Comparison of ENCODE assay signal across 14 mouse cellular contexts in genomic region chr4:132618850-132619375, GRCm38 (mm10). TPM values are rescaled to one million over a fixed set of nuclear protein-coding genes. Genes with fewer than 3 reads are reported as not detected.
A peak's percentile ranks its signal among the peaks of the same experiment; 100 is the strongest.
DNase-seq lines count a peak whose midpoint lies in the region; ATAC-seq and TF ChIP-seq lines count a peak whose summit lies in the region.
"Had no signal": no experiment of that assay in that cellular context is flagged by ENCODE, and none has a peak within 500 bp of the region (broad histone marks: within the 10 kb centered on the region; RNA-seq: fewer than 3 reads in every experiment).

No protein-coding gene starts in this region.

- no peaks in the 10 kb centered on the region for H3K79me2 ChIP-seq in C2C12 (ENCODE audit: control insufficient read depth, insufficient read depth)

- no peaks in the 10 kb centered on the region for H3K27me3 ChIP-seq in heart, postnatal 0 days (ENCODE audit: control insufficient read depth, insufficient read depth, low read length)
- H3K27me3 ChIP-seq in heart, embryonic 11.5 days (ENCODE audit: control insufficient read depth, insufficient read depth, low read length), result no peaks in the 10 kb centered on the region
- no peaks in the 10 kb centered on the region for H3K27me3 ChIP-seq in C2C12 (ENCODE audit: control insufficient read depth, insufficient read depth, insufficient read length)
- no peaks in the 10 kb centered on the region for H3K27me3 ChIP-seq in midbrain, embryonic 11.5 days (ENCODE audit: control insufficient read depth, insufficient read depth, low read length)
- H3K27me3 ChIP-seq: CH12.LX had no signal

- no peak overlapping the region for H3K4me2 ChIP-seq in heart, postnatal 0 days (ENCODE audit: low read depth, low read length)
- no peak overlapping the region for H3K4me2 ChIP-seq in heart, embryonic 11.5 days
- no peak overlapping the region for H3K4me2 ChIP-seq in midbrain, embryonic 11.5 days

- no peak overlapping the region for H3K4me3 ChIP-seq in heart, postnatal 0 days (ENCODE audit: low read depth, low read length)
- H3K4me3 ChIP-seq in heart, embryonic 11.5 days (ENCODE audit: low read depth, low read length), result no peak overlapping the region
- H3K4me3 ChIP-seq in C2C12 (ENCODE audit: insufficient read depth, poor library complexity, severe bottlenecking), result no peak overlapping the region
- H3K4me3 ChIP-seq in midbrain, embryonic 11.5 days (ENCODE audit: low read depth, low read length), result no peak overlapping the region
- H3K4me3 ChIP-seq: limb, embryonic 10.5 days had no signal

- peak overlapping the region; percentile 52; the same call in 1 of the 2 replicates for H3K27ac ChIP-seq in heart, postnatal 0 days (ENCODE audit: low read depth)
- no peak overlapping the region for H3K27ac ChIP-seq in heart, embryonic 11.5 days (ENCODE audit: low read depth, low read length)
- no peak overlapping the region for H3K27ac ChIP-seq in midbrain, embryonic 11.5 days (ENCODE audit: low read depth, low read length)
- H3K27ac ChIP-seq: limb, embryonic 10.5 days; liver, embryonic 14.5 days had no signal

- TF ChIP-seq CTCF in heart, postnatal 0 days (IDR thresholded peaks at IDR 0.05; ENCODE audit: low read depth), result no peak
- TF ChIP-seq CTCF in C2C12 (IDR thresholded peaks at IDR 0.05; ENCODE audit: control insufficient read depth, insufficient read depth, insufficient read length), result no peak

- H3K9ac ChIP-seq in heart, postnatal 0 days (replicated peaks; ENCODE audit: low read depth, low read length), result no peak overlapping the region
- H3K9ac ChIP-seq in heart, embryonic 11.5 days (ENCODE audit: low read depth, low read length), result no peak overlapping the region
- H3K9ac ChIP-seq in midbrain, embryonic 11.5 days (ENCODE audit: low read length), result no peak overlapping the region
- H3K9ac ChIP-seq: liver, embryonic 14.5 days had no signal

- DNase-seq in heart, postnatal 0 days (ENCODE audit: low spot score), result no peak
- peak; percentile 36 for DNase-seq in heart, postnatal 4 days
- peak; percentile 65 for DNase-seq in lung, postnatal 10 days
- no peak for DNase-seq in ovary, postnatal 10 days (ENCODE audit: low spot score)
- DNase-seq in midbrain, embryonic 11.5 days (ENCODE audit: low spot score, missing footprints), result no peak
- DNase-seq: cerebellum, adult 8-10 months; embryo, embryonic 11 days; thymus, adult 18-20 months had no signal

- H3K36me3 ChIP-seq in heart, postnatal 0 days (replicated peaks; ENCODE audit: control insufficient read depth, insufficient read depth, low read length), result no peaks in the 10 kb centered on the region
- no peaks in the 10 kb centered on the region for H3K36me3 ChIP-seq in heart, embryonic 11.5 days (ENCODE audit: control insufficient read depth, insufficient read depth, low read length)
- H3K36me3 ChIP-seq in C2C12 (ENCODE audit: control insufficient read depth, insufficient read depth), result no peaks in the 10 kb centered on the region
- no peaks in the 10 kb centered on the region for H3K36me3 ChIP-seq in midbrain, embryonic 11.5 days (ENCODE audit: control insufficient read depth, insufficient read depth, low read length)
- H3K36me3 ChIP-seq: limb, embryonic 10.5 days had no signal

- WGBS in heart, postnatal 0 days, result 63% methylated on average over 10 of the region's 10 CpGs
- WGBS in heart, embryonic 11.5 days (ENCODE audit: insufficient replicate concordance), result 71% methylated on average over 10 of the region's 10 CpGs
- 92% methylated on average over 10 of the region's 10 CpGs for WGBS in midbrain, embryonic 11.5 days

- H3K9me3 ChIP-seq in heart, postnatal 0 days (replicated peaks; ENCODE audit: control insufficient read depth, low read length), result 0 out of 2 replicates have a peak, but pooled peaks cover 7% of the 10 kb centered on the region
- 0 out of 2 replicates have a peak, but pooled peaks cover 3% of the 10 kb centered on the region for H3K9me3 ChIP-seq in heart, embryonic 11.5 days (replicated peaks; ENCODE audit: control insufficient read depth, low read length)
- H3K9me3 ChIP-seq in midbrain, embryonic 11.5 days (ENCODE audit: control insufficient read depth, low read length), result no peaks in the 10 kb centered on the region

- no peaks in the 10 kb centered on the region for H3K79me3 ChIP-seq in C2C12 (ENCODE audit: low read depth)

- peak; percentile 47 for ATAC-seq in heart, postnatal 0 days (ENCODE audit: insufficient read depth, low read depth)
- no peak for ATAC-seq in heart, embryonic 11.5 days (replicated peaks; ENCODE audit: insufficient number of reproducible peaks, low FRiP score, low TSS enrichment)
- ATAC-seq in midbrain, embryonic 11.5 days (ENCODE audit: low FRiP score), result no peak
- ATAC-seq: inflammation-experienced regulatory T-cells, adult 6 months had no signal

- H3K4me1 ChIP-seq in heart, postnatal 0 days (ENCODE audit: control insufficient read depth, insufficient read depth), result no peaks in the 10 kb centered on the region
- H3K4me1 ChIP-seq in heart, embryonic 11.5 days (ENCODE audit: control insufficient read depth, insufficient read depth, low read length), result no peaks in the 10 kb centered on the region
- no peaks in the 10 kb centered on the region for H3K4me1 ChIP-seq in midbrain, embryonic 11.5 days (ENCODE audit: control insufficient read depth, insufficient read depth, low read length)
- H3K4me1 ChIP-seq: limb, embryonic 10.5 days had no signal

- no peak for TF ChIP-seq EP300 in heart, postnatal 0 days (IDR thresholded peaks at IDR 0.05; ENCODE audit: low read depth)

- peak overlapping the region; percentile 57 for H3ac ChIP-seq in C2C12 (ENCODE audit: control insufficient read depth, insufficient read length, low read depth)

TF ChIP-seq in C2C12, 6 proteins besides CTCF, POLR2A, EP300 and RAD21:
- TF ChIP-seq USF1 (IDR thresholded peaks at IDR 0.05; ENCODE audit: low read depth) (peak; percentile 55), FOSL1 (IDR thresholded peaks at IDR 0.05; ENCODE audit: insufficient read depth, low read length, poor library complexity, severe bottlenecking) (no peak)

RNA-seq across cellular contexts. Expression of gene Eya3, which starts 19.9 kb away (rescaled TPM):
- total RNA-seq in heart, postnatal 0 days (2014; rRNA removed; ENCODE audit: low replicate concordance), result 22.7 and 54.6 TPM in 2 replicates
- polyA plus RNA-seq in heart, postnatal 0 days (2015; fragmentation: Nextera tagmentation; extraction: Ambion mirVana), result 14.0 and 14.5 TPM in 2 replicates
- polyA plus RNA-seq in heart, embryonic 11.5 days (2014; fragmentation: Nextera tagmentation; extraction: Ambion mirVana), result 21.5 and 24.4 TPM in 2 replicates
- 23.0 TPM for polyA plus RNA-seq in C2C12 (2012; fragmentation: generic; extraction: Trizol)
- total RNA-seq in heart, postnatal 4 days (2021), result 10 to 100 TPM; 29.9 to 35.3 TPM
- polyA plus RNA-seq in midbrain, embryonic 11.5 days (2014; fragmentation: Nextera tagmentation; extraction: Ambion mirVana), result 26.4 and 26.8 TPM in 2 replicates

RNA-seq across cellular contexts. Expression of gene Ptafr, which starts 55.0 kb away (rescaled TPM):
- 0.08 and 1.5 TPM in 2 replicates for total RNA-seq in heart, postnatal 0 days (2014; rRNA removed; ENCODE audit: low replicate concordance)
- polyA plus RNA-seq in heart, postnatal 0 days (2015; fragmentation: Nextera tagmentation; extraction: Ambion mirVana), result 0.61 and 0.71 TPM in 2 replicates
- 0.23 and 0.40 TPM in 2 replicates for polyA plus RNA-seq in heart, embryonic 11.5 days (2014; fragmentation: Nextera tagmentation; extraction: Ambion mirVana)
- 0.01 TPM for polyA plus RNA-seq in C2C12 (2012; fragmentation: generic; extraction: Trizol)
- 1 to 10 TPM in 1 of 2 experiments, under 1 TPM in 1; 0.86 to 1.3 TPM for total RNA-seq in heart, postnatal 4 days (2021)
- 0.31 and 0.63 TPM in 2 replicates for polyA plus RNA-seq in midbrain, embryonic 11.5 days (2014; fragmentation: Nextera tagmentation; extraction: Ambion mirVana)

Comparison
In these comparisons a context has a peak if more than half of its experiments do, and no peak if none do; other contexts are left out.
1. DNase-seq: peak in heart, postnatal 4 days (single experiment) and lung, postnatal 10 days (single experiment); none in heart, postnatal 0 days (single experiment), ovary, postnatal 10 days (single experiment) and midbrain, embryonic 11.5 days (single experiment).